In genomic region chr1:178368121-178368520, GRCm38 (mm10) we compare ENCODE assay signal across 8 mouse cellular contexts. TPM values are rescaled to one million over a fixed set of nuclear protein-coding genes. Genes with fewer than 3 reads are reported as not detected.
DNase-seq lines count a peak whose midpoint lies in the region; ATAC-seq and TF ChIP-seq lines count a peak whose summit lies in the region.

No protein-coding gene starts in this region.

- H3K79me2 ChIP-seq in myocyte (ENCODE audit: control insufficient read depth, insufficient read depth), result no peaks in the 10 kb centered on the region

- 69% methylated on average over 6 of the region's 6 CpGs for WGBS in hindbrain, embryonic 14.5 days

- ATAC-seq in hindbrain, embryonic 14.5 days (ENCODE audit: low FRiP score), result no peak

- peak overlapping the region; percentile 96 for H3K27ac ChIP-seq in left cerebral cortex, adult 2 months
- H3K27ac ChIP-seq in hindbrain, embryonic 14.5 days, result peak overlapping the region; percentile 85; the same call in 1 of the 2 replicates

- no peak for TF ChIP-seq CTCF in left cerebral cortex, adult 2 months (IDR thresholded peaks at IDR 0.05)

- H3K4me3 ChIP-seq in left cerebral cortex, adult 2 months, result no peak overlapping the region
- H3K4me3 ChIP-seq in hindbrain, embryonic 14.5 days (replicated peaks; ENCODE audit: low read length), result no peak overlapping the region
- peak overlapping the region; percentile 30 for H3K4me3 ChIP-seq in myocyte

- H3K27me3 ChIP-seq in hindbrain, embryonic 14.5 days (ENCODE audit: control insufficient read depth, insufficient read depth, low read length), result no peaks in the 10 kb centered on the region
- H3K27me3 ChIP-seq in myocyte (ENCODE audit: control insufficient read depth, insufficient read depth, insufficient read length), result no peaks in the 10 kb centered on the region

- peaks cover 13% of the 10 kb centered on the region for H3K4me1 ChIP-seq in hindbrain, embryonic 14.5 days (replicated peaks; ENCODE audit: control insufficient read depth, insufficient read depth, low read length)

- peak overlapping the region; percentile 77; the same call in 1 of the 2 replicates for H3K4me2 ChIP-seq in hindbrain, embryonic 14.5 days (replicated peaks)
- H3K4me2 ChIP-seq in myocyte (ENCODE audit: low read depth), result peak overlapping the region; percentile 73

- TF ChIP-seq POLR2A in myocyte (IDR thresholded peaks at IDR 0.05; ENCODE audit: insufficient read length, low read depth), result no peak

- H3K9me3 ChIP-seq in hindbrain, embryonic 14.5 days (ENCODE audit: control insufficient read depth, low read length), result no peaks in the 10 kb centered on the region

- no peak overlapping the region for H3ac ChIP-seq in myocyte (ENCODE audit: control insufficient read depth, insufficient read length)

- no peaks in the 10 kb centered on the region for H3K36me3 ChIP-seq in hindbrain, embryonic 14.5 days (replicated peaks; ENCODE audit: control insufficient read depth, insufficient read depth)
- no peaks in the 10 kb centered on the region for H3K36me3 ChIP-seq in myocyte (ENCODE audit: control insufficient read depth, insufficient read depth)

- intact Hi-C loops in left cerebral cortex, adult 2 months (cut with DNase I), result no loop called here
- intact Hi-C loops in left cerebral cortex, postnatal 10 days (cut with DNase I), result loop anchor here (5.0 kb wide), 2 partner anchors 36 to 39 kb away; partner anchors contain the start of gene Efcab2

- DNase-seq in embryo, embryonic 10.5 days (ENCODE audit: low spot score), result peak; percentile 17
- no peak for DNase-seq in embryo, embryonic 11 days
- no peak for DNase-seq in left cerebral cortex, adult 2 months (ENCODE audit: extremely low spot score in 1 of 2, low spot score in 2 of 2)
- DNase-seq in left cerebral cortex, adult 18-20 months (ENCODE audit: low spot score in 2 of 2), result no peak
- no peak for DNase-seq in hindbrain, embryonic 14.5 days (ENCODE audit: low spot score)
- no peak for DNase-seq in left cerebral cortex, postnatal 10 days (ENCODE audit: extremely low spot score in 1 of 2, low spot score in 2 of 2)
- DNase-seq in urinary bladder, postnatal 10 days (ENCODE audit: low spot score), result no peak

- peak overlapping the region; percentile 71; the same call in 1 of the 2 replicates for H3K9ac ChIP-seq in hindbrain, embryonic 14.5 days

TF ChIP-seq in myocyte, 11 proteins besides CTCF, POLR2A, EP300 and RAD21:
- TF ChIP-seq E2F4 (IDR thresholded peaks at IDR 0.05; ENCODE audit: insufficient read depth), result no peak
- TF ChIP-seq MYOD1 (IDR thresholded peaks at IDR 0.05; ENCODE audit: control insufficient read depth in 1 of 3, insufficient read length in 2 of 3, low read depth in 2 of 3), result no peak
- TF ChIP-seq USF1 (IDR thresholded peaks at IDR 0.05; ENCODE audit: low read depth), result no peak
- TF ChIP-seq MYOG (IDR thresholded peaks at IDR 0.05; ENCODE audit: control insufficient read depth in 1 of 3, insufficient read depth in 1 of 3, insufficient read length in 2 of 3, low read depth in 2 of 3), result no peak
- no peak for TF ChIP-seq REST (IDR thresholded peaks at IDR 0.05; ENCODE audit: insufficient read depth, insufficient read length)
- no peak for TF ChIP-seq POLR2AphosphoS2 (IDR thresholded peaks at IDR 0.05; ENCODE audit: insufficient read length, low read depth)
- no peak for TF ChIP-seq CEBPB (IDR thresholded peaks at IDR 0.05; ENCODE audit: insufficient read depth, poor library complexity, severe bottlenecking)
- TF ChIP-seq TCF3 (IDR thresholded peaks at IDR 0.05; ENCODE audit: insufficient read length, low read depth), result no peak
- no peak for TF ChIP-seq TCF12 (IDR thresholded peaks at IDR 0.05; ENCODE audit: insufficient read depth, poor library complexity, severe bottlenecking)
- TF ChIP-seq SRF (IDR thresholded peaks at IDR 0.05; ENCODE audit: control insufficient read depth, insufficient read length, low read depth), result no peak
- TF ChIP-seq MAX (IDR thresholded peaks at IDR 0.05; ENCODE audit: low read depth), result no peak

RNA-seq across cellular contexts. Expression of gene Hnrnpu, which starts 30.5 kb away (rescaled TPM):
- total RNA-seq in left cerebral cortex, adult 2 months (2021), result 100 to 1,000 TPM; 411 to 430 TPM
- 100 to 1,000 TPM; 419 to 428 TPM for total RNA-seq in left cerebral cortex, adult 18-20 months (2021)
- polyA plus RNA-seq in hindbrain, embryonic 14.5 days (2014; fragmentation: Nextera tagmentation; extraction: Ambion mirVana), result 313 and 339 TPM in 2 replicates
- polyA plus RNA-seq in myocyte (2012; fragmentation: generic; extraction: Trizol), result 95.0 TPM
- 100 to 1,000 TPM; 412 to 414 TPM for total RNA-seq in left cerebral cortex, postnatal 10 days (2021)

RNA-seq across cellular contexts. Expression of gene Efcab2, which starts 37.8 kb away (rescaled TPM):
- 10 to 100 TPM in 1 of 2 experiments, 1 to 10 TPM in 1; 8.9 to 10.8 TPM for total RNA-seq in left cerebral cortex, adult 2 months (2021)
- 10 to 100 TPM in 1 of 2 experiments, 1 to 10 TPM in 1; 9.9 to 12.1 TPM for total RNA-seq in left cerebral cortex, adult 18-20 months (2021)
- polyA plus RNA-seq in hindbrain, embryonic 14.5 days (2014; fragmentation: Nextera tagmentation; extraction: Ambion mirVana), result 8.8 and 11.2 TPM in 2 replicates
- 0.72 TPM for polyA plus RNA-seq in myocyte (2012; fragmentation: generic; extraction: Trizol)
- total RNA-seq in left cerebral cortex, postnatal 10 days (2021), result 10 to 100 TPM; 10.0 to 11.1 TPM

RNA-seq across cellular contexts. Expression of gene Cox20, which starts 49.2 kb away (rescaled TPM):
- total RNA-seq in left cerebral cortex, adult 2 months (2021), result 10 to 100 TPM; 30.0 to 33.3 TPM
- total RNA-seq in left cerebral cortex, adult 18-20 months (2021), result 10 to 100 TPM; 33.1 to 34.6 TPM
- polyA plus RNA-seq in hindbrain, embryonic 14.5 days (2014; fragmentation: Nextera tagmentation; extraction: Ambion mirVana), result 102 and 134 TPM in 2 replicates
- 67.2 TPM for polyA plus RNA-seq in myocyte (2012; fragmentation: generic; extraction: Trizol)
- 10 to 100 TPM; 33.4 to 33.6 TPM for total RNA-seq in left cerebral cortex, postnatal 10 days (2021)
